Mouse (Mus musculus) hindbrain, postnatal 0 days (tissue): ENCODE data around the gene Platr17. TPM values are rescaled to one million over a fixed set of nuclear protein-coding genes. Genes with fewer than 3 reads are reported as not detected.

Experiments
- ATAC-seq: fragments of 200-750 bp; cut with Nextera tagmentation; 2 replicates; pipeline ENCODE4 v1.8.0; 2017; ENCODE audit warnings: mild to moderate bottlenecking, moderate TSS enrichment, moderate library complexity
- DNase-seq: peaks from one replicate; pipeline ENCODE4 v3.0.0-alpha.2; 2015; ENCODE audit warnings: low spot score
- H3K27ac ChIP-seq: fragments of 300-500 bp; sonication (generic); 2 replicates; pipeline ENCODE4 v1.5.1; 2014; ENCODE audit warnings: mild to moderate bottlenecking
- H3K27me3 ChIP-seq: fragments of 300-500 bp; sonication (generic); 2 replicates; pipeline ENCODE4 v1.6.1; 2014; ENCODE audit warnings: low read length, mixed read lengths; ENCODE audit not compliant: insufficient read depth
- H3K36me3 ChIP-seq: fragments of 300-500 bp; sonication (generic); 2 replicates; pipeline ENCODE4 v1.6.1; 2014; ENCODE audit warnings: low read length, mixed read lengths; ENCODE audit not compliant: insufficient read depth
- H3K4me1 ChIP-seq: fragments of 300-500 bp; sonication (generic); 2 replicates; pipeline ENCODE4 v1.6.1; 2014; ENCODE audit warnings: antibody characterized with exemption, low read length, mixed read lengths; ENCODE audit not compliant: insufficient read depth
- H3K4me2 ChIP-seq: fragments of 300-500 bp; sonication (generic); 2 replicates; pipeline ENCODE4 v1.6.1; 2014; ENCODE audit warnings: low read depth, mild to moderate bottlenecking, low read length, moderate library complexity, mixed read lengths
- H3K4me3 ChIP-seq: fragments of 300-500 bp; sonication (generic); 2 replicates; pipeline ENCODE4 v1.5.1; 2014; ENCODE audit warnings: low read length
- H3K9ac ChIP-seq: fragments of 300-500 bp; sonication (generic); replicated peaks from 2 replicates; pipeline ENCODE4 v1.6.1; 2014; ENCODE audit warnings: mild to moderate bottlenecking, low read length, moderate library complexity, mixed read lengths
- H3K9me3 ChIP-seq: fragments of 300-500 bp; sonication (generic); 2 replicates; pipeline ENCODE4 v1.6.1; 2016; ENCODE audit warnings: low read length, mixed read lengths
- CTCF ChIP-seq: IDR thresholded peaks from 2 replicates; pipeline ENCODE4 v1.5.1; 2016; ENCODE audit warnings: antibody characterized with exemption, control low read depth, low read depth
- WGBS: fragments of 180-500 bp; shearing (Covaris S2); extraction: QIAGEN DNeasy Blood & Tissue Kit; methylation state at CpG from one replicate; pipeline ENCODE4 v1.1.7; 2014; 5-methylcytosine and 5-hydroxymethylcytosine counted together
- polyA plus RNA-seq: library from polyadenylated mRNA; unstranded; fragments of >200 nt; fragmentation: Nextera tagmentation; extraction: Ambion mirVana; gene quantifications from 2 replicates; pipeline ENCODE4 v1.2.1, GENCODE M21; 2015
- total RNA-seq: library from RNA; depleted of rRNA; stranded (reverse); fragments of >200 nt; gene quantifications from 2 replicates; pipeline ENCODE4 v1.2.3, GENCODE M21; 2014

Gene Platr17
- total and polyA plus RNA-seq, 2 experiments from 2014 or later, result 0.88 TPM; not detected in 1

DNA sequence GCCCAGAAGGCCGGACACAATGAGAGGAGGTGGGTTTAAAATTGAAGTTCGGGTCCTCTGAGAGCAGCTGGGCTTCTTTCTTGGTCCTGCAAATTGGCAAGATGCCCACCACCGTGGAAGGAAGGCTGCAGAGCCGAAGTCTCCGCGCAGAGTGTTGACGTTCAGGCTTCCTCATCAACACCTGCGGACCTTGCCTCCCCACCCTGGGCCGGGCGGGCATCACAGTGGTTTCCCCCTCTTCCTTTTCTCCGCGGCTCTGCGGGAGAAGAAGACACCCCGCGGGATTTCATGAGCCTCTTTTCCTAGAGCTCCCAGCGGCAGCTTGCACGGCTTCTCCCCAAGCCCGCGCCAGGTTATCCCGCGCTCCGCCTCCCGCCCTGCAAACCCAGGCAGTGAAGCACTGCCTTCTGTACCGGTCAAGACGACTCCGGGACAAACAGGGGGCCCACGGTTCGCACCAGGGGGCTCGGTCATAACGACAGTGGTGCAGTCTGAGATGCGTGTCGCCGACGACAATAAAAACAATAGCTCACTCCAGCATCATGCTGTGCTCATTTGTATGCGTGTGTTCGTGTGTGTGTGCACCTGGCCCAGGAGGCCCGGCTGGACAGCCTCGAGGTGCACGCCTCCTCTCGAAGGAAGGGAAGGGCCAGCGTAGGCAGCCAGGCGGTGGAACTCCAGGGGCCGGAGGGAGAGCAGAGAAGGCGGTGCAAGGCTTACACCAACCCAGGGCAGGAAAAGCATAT lies 3.6 kb downstream of the Platr17 start:
- H3K4me3 ChIP-seq, result peak overlapping the region; percentile 71
- peaks cover 19% of the 10 kb centered on the region for H3K36me3 ChIP-seq
- 0 out of 2 replicates have a peak, but pooled peaks cover 6% of the 10 kb centered on the region for H3K4me1 ChIP-seq
- H3K27ac ChIP-seq, result peak overlapping the region; percentile 95
- peak overlapping the region; percentile 98 for H3K4me2 ChIP-seq
- no peaks in the 10 kb centered on the region for H3K27me3 ChIP-seq
- ATAC-seq (peak; percentile 59), DNase-seq (peak; percentile 71)
- no peak for TF ChIP-seq CTCF
- H3K9me3 ChIP-seq, result no peaks in the 10 kb centered on the region
- WGBS, result under 1% methylated on average over 43 of the region's 44 CpGs
- H3K9ac ChIP-seq, result peak overlapping the region; percentile 79

DNA sequence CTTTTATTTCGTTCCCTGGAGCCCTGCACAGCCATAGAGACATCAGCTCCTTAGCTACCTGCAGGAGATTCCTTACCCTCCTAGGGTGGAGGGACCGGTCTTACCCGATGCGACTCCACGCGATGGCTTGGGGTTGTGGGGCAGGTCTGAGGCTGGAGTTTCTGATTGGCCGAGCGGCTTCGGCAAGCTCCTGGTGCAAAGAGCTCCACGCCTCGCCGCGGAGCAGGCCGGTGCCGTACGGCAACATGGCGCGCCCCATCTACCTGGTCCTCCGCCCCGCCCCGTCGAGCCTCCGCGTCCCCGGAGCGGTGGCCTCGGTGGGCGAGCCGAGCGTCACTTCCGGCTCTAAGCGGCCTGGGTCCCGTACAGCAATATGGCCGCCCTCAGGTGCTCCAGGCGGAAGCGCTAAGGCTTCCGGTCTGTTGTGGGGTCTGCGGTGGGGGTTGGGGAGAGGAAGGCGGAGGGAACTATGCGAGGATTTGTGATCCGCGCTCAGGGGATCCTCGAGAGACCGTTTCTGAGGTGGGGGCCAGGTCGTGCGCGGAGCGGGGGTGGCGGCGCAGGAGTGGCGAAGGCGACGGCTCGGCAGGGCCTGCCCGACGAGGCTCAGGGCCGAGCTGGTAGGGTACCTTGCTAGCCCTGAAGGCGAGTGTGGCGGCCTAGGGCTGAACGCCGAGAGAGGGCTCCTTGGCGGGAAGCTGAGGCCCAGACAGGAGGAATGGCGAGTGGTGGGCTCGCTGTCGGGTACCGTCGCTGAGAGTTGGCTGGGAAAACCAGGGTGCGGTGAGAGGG lies 4.3 kb downstream of the Platr17 start, which contains the start of gene Daxx:
Gene Daxx (plus strand): TSS at position 338 of the 792 bp plus-strand sequence.
- H3K36me3 ChIP-seq, result peaks cover 25% of the 10 kb centered on the region
- 0 out of 2 replicates have a peak, but pooled peaks cover 6% of the 10 kb centered on the region for H3K4me1 ChIP-seq
- no peaks in the 10 kb centered on the region for H3K9me3 ChIP-seq
- DNase-seq (peak; percentile 99), ATAC-seq (peak; percentile 97)
- under 1% methylated on average over 67 of the region's 68 CpGs for WGBS
- no peak for TF ChIP-seq CTCF
- peak within 1 kb of the TSS; percentile 79 for H3K9ac ChIP-seq
- peak within 1 kb of the TSS; percentile 95 for H3K27ac ChIP-seq
- peak within 1 kb of the TSS; percentile 98 for H3K4me2 ChIP-seq
- H3K27me3 ChIP-seq, result no peaks in the 10 kb centered on the region
- H3K4me3 ChIP-seq, result peak within 1 kb of the TSS; percentile 71

DNA sequence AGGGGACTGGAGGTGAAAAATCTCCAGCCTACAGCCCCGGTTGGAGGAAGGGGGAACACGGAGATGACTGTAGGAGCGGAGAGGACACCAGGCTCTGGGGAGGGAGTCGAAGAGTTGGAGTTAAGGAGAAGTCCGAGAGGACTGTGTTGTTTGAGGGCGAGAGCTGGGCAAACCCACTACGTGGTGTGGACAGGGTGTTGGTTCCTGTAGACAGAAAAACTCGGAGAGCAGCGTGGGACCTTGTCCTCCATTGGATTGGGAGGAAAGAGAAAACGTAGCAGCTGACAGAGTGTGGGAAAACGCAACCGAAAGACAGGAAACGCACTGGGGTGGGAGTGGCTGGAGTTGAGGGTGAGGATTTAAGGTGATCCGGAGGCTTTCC lies 4.9 kb downstream of the Platr17 start:
- Histone ChIP-seq H3K9ac (peak overlapping the region; percentile 79), H3K27me3 (no peaks in the 10 kb centered on the region), H3K4me2 (peak overlapping the region; percentile 98), H3K27ac (peak overlapping the region; percentile 95), H3K36me3 (peaks cover 30% of the 10 kb centered on the region), H3K4me1 (0 out of 2 replicates have a peak, but pooled peaks cover 6% of the 10 kb centered on the region), H3K4me3 (peak overlapping the region; percentile 71), H3K9me3 (no peaks in the 10 kb centered on the region)
- DNase-seq, result peak; percentile 35
- 0% methylated on average over 14 of the region's 14 CpGs for WGBS
- TF ChIP-seq CTCF, result no peak
- peak; percentile 4; the same call in 1 of the 2 replicates for ATAC-seq

DNA sequence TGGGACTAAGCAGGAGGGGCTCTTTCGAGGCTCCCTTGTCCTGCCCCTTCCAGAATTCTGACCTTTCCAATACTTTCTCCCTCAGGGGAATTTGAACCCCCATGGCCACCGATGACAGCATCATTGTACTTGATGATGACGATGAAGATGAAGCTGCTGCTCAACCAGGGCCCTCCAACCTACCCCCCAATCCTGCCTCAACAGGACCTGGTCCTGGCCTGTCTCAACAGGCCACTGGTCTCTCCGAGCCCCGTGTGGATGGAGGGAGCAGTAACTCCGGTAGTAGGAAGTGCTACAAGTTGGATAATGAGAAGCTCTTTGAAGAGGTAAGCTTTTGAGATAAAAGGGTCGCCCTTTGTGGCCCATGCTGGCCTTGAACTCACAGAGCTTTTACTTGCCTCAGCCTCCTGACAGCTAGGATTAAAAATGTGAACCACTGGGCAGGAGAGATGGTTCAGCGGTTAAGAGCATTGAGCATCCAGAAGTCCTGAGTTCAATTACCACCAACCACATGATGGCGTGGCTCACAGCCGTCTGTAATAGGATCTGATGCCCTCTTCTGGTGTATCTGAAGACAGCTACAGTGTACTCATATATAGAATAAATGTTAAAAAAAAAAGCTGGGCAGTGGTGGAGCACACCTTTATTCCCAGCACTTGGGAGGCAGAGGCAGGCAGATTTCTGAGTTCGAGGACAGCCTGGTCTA lies 5.6 kb downstream of the Platr17 start:
- H3K4me1 ChIP-seq, result 0 out of 2 replicates have a peak, but pooled peaks cover 6% of the 10 kb centered on the region
- ATAC-seq (no peak), DNase-seq (no peak)
- peak; percentile 27; the same call in 1 of the 2 replicates for TF ChIP-seq CTCF
- H3K36me3 ChIP-seq, result peaks cover 30% of the 10 kb centered on the region
- H3K4me2 ChIP-seq, result peak overlapping the region; percentile 98
- peak overlapping the region; percentile 71 for H3K4me3 ChIP-seq
- 49% methylated on average over 11 of the region's 11 CpGs for WGBS
- H3K9ac ChIP-seq, result peak overlapping the region; percentile 79
- peak overlapping the region; percentile 95; the same call in 1 of the 2 replicates for H3K27ac ChIP-seq
- H3K9me3 ChIP-seq, result no peaks in the 10 kb centered on the region
- H3K27me3 ChIP-seq, result no peaks in the 10 kb centered on the region

DNA sequence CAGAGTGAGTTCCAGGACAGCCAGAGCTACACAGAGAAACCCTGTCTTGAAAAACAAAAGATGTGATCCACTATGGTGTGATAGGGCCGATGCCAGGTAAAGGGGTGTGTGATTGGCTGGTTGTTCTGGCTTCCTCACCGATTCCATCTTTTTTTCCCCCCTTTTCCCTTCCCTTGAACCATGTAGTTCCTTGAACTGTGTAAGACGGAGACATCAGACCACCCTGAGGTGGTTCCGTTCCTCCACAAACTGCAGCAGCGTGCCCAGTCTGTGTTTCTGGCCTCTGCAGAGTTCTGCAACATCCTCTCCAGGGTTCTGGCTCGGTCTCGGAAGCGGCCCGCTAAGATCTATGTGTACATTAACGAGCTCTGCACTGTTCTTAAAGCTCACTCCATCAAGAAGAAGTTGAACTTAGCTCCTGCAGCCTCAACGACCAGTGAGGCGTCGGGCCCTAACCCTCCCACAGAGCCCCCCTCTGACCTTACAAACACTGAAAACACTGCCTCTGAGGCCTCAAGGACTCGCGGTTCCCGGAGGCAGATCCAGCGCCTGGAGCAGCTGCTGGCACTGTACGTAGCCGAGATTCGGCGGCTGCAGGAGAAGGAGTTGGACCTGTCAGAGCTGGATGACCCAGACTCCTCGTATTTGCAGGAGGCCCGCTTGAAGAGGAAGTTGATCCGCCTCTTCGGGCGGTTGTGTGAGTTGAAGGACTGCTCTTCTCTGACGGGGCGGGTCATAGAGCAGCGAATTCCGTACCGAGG lies 6.3 kb downstream of the Platr17 start:
- 92% methylated on average over 31 of the region's 31 CpGs for WGBS
- Histone ChIP-seq H3K9me3 (no peaks in the 10 kb centered on the region), H3K27me3 (no peaks in the 10 kb centered on the region), H3K36me3 (peaks cover 30% of the 10 kb centered on the region), H3K4me3 (no peak overlapping the region), H3K9ac (no peak overlapping the region), H3K27ac (no peak overlapping the region), H3K4me1 (0 out of 2 replicates have a peak, but pooled peaks cover 6% of the 10 kb centered on the region), H3K4me2 (no peak overlapping the region)
- DNase-seq (no peak), ATAC-seq (no peak)
- TF ChIP-seq CTCF, result no peak
